Mouse (Mus musculus) right cerebral cortex, postnatal 4 days (tissue): ENCODE measurements at regions not wholly inside any gene's neighbourhood (a gene's known extent, or its start where the extent isn't known, plus 50 kb on each side); places are given as distances from the start of the nearest gene placed in this dataset.

Source experiments
- DNase-seq: peaks from one replicate; pipeline ENCODE4 v3.0.0-alpha.2; 2022

GRCm38 (mm10) chr12:107326101-107326500 is 162.3 kb upstream of the 3110018I06Rik start:
- no peak for DNase-seq

GRCm38 (mm10) chr12:107327107-107327770 is 161.2 kb upstream of the 3110018I06Rik start:
- DNase-seq: no peak

GRCm38 (mm10) chr12:107328986-107329385 is 159.4 kb upstream of the 3110018I06Rik start:
- DNase-seq: no peak

GRCm38 (mm10) chr12:107334366-107334765 is 154.1 kb upstream of the 3110018I06Rik start:
- DNase-seq: no peak

- DNase-seq: peak; percentile 56
Observed at GRCm38 (mm10) chr12:107335106-107335505, 153.3 kb upstream of the 3110018I06Rik start.

- no peak for DNase-seq
Observed at GRCm38 (mm10) chr12:107338758-107339157, 149.7 kb upstream of the 3110018I06Rik start.

- no peak for DNase-seq
Observed at GRCm38 (mm10) chr12:107356211-107356610, 132.2 kb upstream of the 3110018I06Rik start.

GRCm38 (mm10) chr12:107356974-107357373 is 131.5 kb upstream of the 3110018I06Rik start:
- DNase-seq: no peak

GRCm38 (mm10) chr12:107360511-107360910 is 127.9 kb upstream of the 3110018I06Rik start:
- no peak for DNase-seq

GRCm38 (mm10) chr12:107361606-107362005 is 126.8 kb upstream of the 3110018I06Rik start:
- no peak for DNase-seq

- DNase-seq: no peak
Observed at GRCm38 (mm10) chr12:107362120-107362519, 126.3 kb upstream of the 3110018I06Rik start.

GRCm38 (mm10) chr12:107372254-107372653 is 116.2 kb upstream of the 3110018I06Rik start:
- peak; percentile 16 for DNase-seq

GRCm38 (mm10) chr12:107392050-107392795 is 96.2 kb upstream of the 3110018I06Rik start:
- DNase-seq: no peak

GRCm38 (mm10) chr12:107394467-107394866 is 94.0 kb upstream of the 3110018I06Rik start:
- no peak for DNase-seq

GRCm38 (mm10) chr12:107404821-107405220 is 83.6 kb upstream of the 3110018I06Rik start:
- no peak for DNase-seq

- DNase-seq: no peak
Observed at GRCm38 (mm10) chr12:107423923-107424322, 64.5 kb upstream of the 3110018I06Rik start.

- DNase-seq: peak; percentile 39
Observed at GRCm38 (mm10) chr12:107438506-107438905, 49.9 kb upstream of the 3110018I06Rik start.
